Mouse (Mus musculus) subcutaneous adipose tissue, adult 2 months (tissue): ENCODE measurements around the gene Sprr2e. TPM values are rescaled to one million over a fixed set of nuclear protein-coding genes. Genes with fewer than 3 reads are reported as not detected.

ENCODE experiments used
- polyA plus RNA-seq: library from polyadenylated mRNA; depleted of rRNA; stranded (reverse); fragments of >200 nt; gene quantifications from 2 replicates; pipeline ENCODE4 v1.2.3, GENCODE M21; 2012; ENCODE audit warnings: low replicate concordance; rRNA removed

Sprr2e gene
- 0.60 TPM in 1 of 2 replicates, not detected in the other for polyA plus RNA-seq

DNA sequence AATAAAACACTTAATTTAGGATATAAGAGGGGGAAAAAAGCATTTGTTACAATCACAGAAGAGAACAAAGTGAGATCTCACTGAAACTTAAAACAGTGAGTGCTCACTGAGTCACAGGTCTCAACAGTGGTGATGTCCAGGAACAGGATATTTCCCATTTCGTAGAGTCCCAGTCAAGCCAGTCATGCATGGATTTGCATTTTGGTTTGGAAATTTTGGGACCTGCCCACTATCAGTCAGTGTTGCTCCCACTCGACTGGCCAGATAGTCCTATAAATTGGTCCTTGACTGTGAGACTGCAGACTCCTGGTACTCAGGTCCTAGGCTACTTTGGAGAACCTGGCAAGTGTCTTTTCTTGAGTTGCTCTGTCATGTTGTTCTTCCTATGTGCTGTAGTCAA is at the start of gene Sprr2e:
Sprr2e (plus strand) TSS at position 301 of the 400 bp plus-strand sequence.

DNA sequence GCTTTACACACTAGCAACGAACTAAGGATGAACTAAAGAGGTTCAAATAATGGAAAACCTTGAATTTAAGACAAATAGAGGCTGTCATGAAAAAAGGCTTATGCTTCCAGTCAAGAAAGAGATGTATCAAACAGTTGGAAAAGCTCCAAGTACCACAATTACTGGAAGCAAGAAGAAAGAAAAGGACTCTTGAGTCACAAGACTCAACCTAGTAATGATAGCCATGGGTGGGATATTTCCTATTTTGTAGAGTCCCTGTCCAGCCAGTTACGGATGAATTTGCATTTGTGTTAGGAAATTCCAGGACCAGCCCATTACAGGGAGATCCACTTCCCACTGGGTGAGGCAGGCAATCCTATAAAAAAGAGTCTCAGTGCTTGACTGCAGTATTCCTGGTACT is 35.6 kb upstream of the Sprr2e start, which contains the start of gene Sprr2b:
Sprr2b (plus strand) TSS at position 301 of the 400 bp plus-strand sequence.

DNA sequence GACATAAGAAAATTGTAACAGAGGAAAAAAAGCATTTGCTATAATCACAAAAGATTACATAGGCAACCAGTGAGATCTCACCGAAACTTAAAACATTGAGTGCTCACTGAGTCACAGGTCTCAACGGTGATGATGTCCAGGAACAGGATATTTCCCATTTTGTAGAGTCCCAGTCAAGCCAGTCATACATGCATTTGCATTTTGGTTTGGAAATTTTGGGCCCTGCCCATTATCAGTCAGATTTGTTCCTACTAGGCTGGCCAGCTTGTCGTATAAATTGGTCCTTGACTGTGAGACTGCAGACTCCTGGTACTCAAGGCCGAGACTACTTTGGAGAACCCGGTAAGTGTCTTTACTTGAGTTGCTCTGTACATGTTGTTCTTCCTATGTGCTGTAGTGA is 13.1 kb upstream of the Sprr2e start, which contains the start of gene Sprr2d:
Sprr2d (plus strand) TSS at position 301 of the 400 bp plus-strand sequence.

DNA sequence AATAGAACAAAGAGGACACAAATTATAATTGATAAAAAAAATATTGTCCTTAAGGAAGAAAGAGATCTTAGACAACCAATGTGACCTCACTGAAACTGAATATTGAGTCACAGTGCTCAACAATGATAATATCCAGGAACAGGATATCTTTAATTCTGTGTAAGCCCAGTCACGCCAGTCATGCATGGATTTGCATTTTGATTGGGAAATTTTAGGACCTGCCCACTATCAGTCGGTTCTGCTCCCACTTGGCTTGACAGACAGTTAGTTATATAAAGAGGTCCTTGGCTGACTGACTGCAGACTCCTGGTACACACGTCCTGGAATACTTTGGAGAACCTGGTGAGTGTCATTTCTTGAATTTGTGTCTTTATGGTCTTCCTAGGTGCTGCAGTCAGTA is 12.9 kb downstream of the Sprr2e start, which contains the start of gene Sprr2f:
Sprr2f (plus strand) TSS at position 301 of the 400 bp plus-strand sequence.

DNA sequence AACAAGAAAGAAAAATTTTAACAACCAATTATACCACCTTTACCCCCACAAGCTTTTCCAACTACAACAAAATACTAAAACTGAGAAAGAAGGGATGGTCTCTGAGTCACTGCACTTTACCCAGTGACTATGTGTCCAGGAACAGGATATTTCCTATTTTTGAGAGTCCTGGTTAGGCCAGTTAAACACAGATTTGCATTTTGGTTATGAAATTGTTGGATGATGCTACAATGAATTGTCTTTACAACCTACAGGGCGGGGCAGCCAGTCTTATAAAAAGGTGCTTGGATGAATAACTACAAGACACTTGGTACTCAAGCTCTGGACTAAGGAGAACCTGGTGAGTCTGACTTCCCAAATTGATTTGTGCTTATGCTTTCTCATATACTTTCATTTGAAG is 33.4 kb downstream of the Sprr2e start, which contains the start of gene Sprr2h:
Sprr2h (plus strand) TSS at position 301 of the 400 bp plus-strand sequence.

Other genes starting within 250 kb of the Sprr2e start
- gene Prr9, start 228.2 kb upstream of the Sprr2e start, polyA plus RNA-seq, result not detected in 2 replicates
- not detected in 2 replicates for gene Lelp1, start 209.4 kb upstream of the Sprr2e start, polyA plus RNA-seq
- gene Sprr2a1, start 136.3 kb upstream of the Sprr2e start, polyA plus RNA-seq, result 0.62 TPM in 1 of 2 replicates, not detected in the other
- gene Sprr2a2, start 136.2 kb upstream of the Sprr2e start, polyA plus RNA-seq, result 6.5 and 104 TPM in 2 replicates
- gene Sprr2a3, start 66.7 kb upstream of the Sprr2e start, polyA plus RNA-seq, result 0.27 and 7.1 TPM in 2 replicates
- gene Sprr2b, start 35.5 kb upstream of the Sprr2e start, polyA plus RNA-seq, result 1.1 TPM in 1 of 2 replicates, not detected in the other
- gene Sprr2d, start 13.0 kb upstream of the Sprr2e start, polyA plus RNA-seq, result 0.63 TPM in 1 of 2 replicates, not detected in the other
- 2.5 and 478 TPM in 2 replicates for gene Sprr2f, start 13.0 kb downstream of the Sprr2e start, polyA plus RNA-seq
- gene Sprr2h, start 33.5 kb downstream of the Sprr2e start, polyA plus RNA-seq, result not detected in 2 replicates
- not detected in 2 replicates for gene Sprr2i, start 55.8 kb downstream of the Sprr2e start, polyA plus RNA-seq
- not detected in 2 replicates for gene Sprr2j-ps, start 65.9 kb downstream of the Sprr2e start, polyA plus RNA-seq
- gene Gm9774, start 77.3 kb downstream of the Sprr2e start, polyA plus RNA-seq, result 9.2 and 13.3 TPM in 2 replicates
- gene Sprr2k, start 80.4 kb downstream of the Sprr2e start, polyA plus RNA-seq, result not detected in 2 replicates
- gene Sprr1b, start 86.6 kb downstream of the Sprr2e start, polyA plus RNA-seq, result not detected in 2 replicates
- gene Sprr3, start 106.6 kb downstream of the Sprr2e start, polyA plus RNA-seq, result 0.09 TPM in 1 of 2 replicates, not detected in the other
- gene Sprr1a, start 133.8 kb downstream of the Sprr2e start, polyA plus RNA-seq, result 0.37 and 22.2 TPM in 2 replicates
- not detected in 2 replicates for gene Sprr4, start 148.3 kb downstream of the Sprr2e start, polyA plus RNA-seq
- gene 2310046K23Rik, start 182.4 kb downstream of the Sprr2e start, polyA plus RNA-seq, result not detected in 2 replicates
- gene Ivl, start 221.6 kb downstream of the Sprr2e start, polyA plus RNA-seq, result 0.31 TPM in 1 of 2 replicates, not detected in the other
- not detected in 2 replicates for gene Smcp, start 236.9 kb downstream of the Sprr2e start, polyA plus RNA-seq